Mouse (Mus musculus): ENCODE data around the gene Clca4b.

DNA sequence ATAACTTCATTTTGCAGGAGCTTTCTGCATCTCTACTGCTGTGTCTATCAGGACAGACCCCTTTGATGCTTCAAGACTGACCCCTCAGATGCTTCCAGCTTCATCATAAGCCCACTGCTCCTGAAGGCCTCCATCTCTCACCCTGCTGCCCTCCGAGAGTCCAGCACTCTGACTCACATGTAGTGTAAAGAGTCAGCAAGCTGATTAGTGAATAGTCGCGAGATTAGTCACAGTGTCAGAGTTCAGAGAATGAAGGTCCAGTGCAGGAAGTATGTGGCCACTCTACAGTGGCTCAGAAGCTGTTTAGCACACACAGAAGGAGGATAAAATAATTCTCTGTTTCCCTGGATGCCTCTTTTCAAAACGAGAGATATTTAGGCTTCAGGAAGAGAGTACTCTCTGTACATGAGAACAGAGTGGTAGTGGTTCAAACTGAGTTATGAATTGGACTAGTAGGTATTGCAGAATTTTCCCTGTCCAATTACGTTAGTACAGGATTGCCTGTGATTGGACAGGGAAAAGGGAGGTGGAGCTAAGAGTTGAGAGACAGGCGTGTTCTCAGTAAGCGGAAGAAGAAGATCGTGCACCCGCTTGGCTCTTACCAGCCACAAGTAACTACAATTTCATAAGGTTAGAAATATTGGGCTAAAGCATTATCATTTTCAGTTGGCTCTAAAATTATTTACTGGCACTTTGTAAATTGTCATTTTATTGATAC, 39.4 kb upstream of the Clca4b start:
- no peak for TF ChIP-seq CTCF (IDR thresholded peaks at IDR 0.05; ENCODE audit: borderline replicate concordance, insufficient read depth, low read depth, low read length)
- no peak for TF ChIP-seq POLR2A (IDR thresholded peaks at IDR 0.05; ENCODE audit: borderline replicate concordance, insufficient read depth, low read length)
